Mouse (Mus musculus): ENCODE measurements around the gene Lin7a.

- no peak for TF ChIP-seq CTCF (IDR thresholded peaks at IDR 0.05; ENCODE audit: control insufficient read depth, insufficient read depth, insufficient read length)
- no peak for TF ChIP-seq MAX (IDR thresholded peaks at IDR 0.05)
- no peak for TF ChIP-seq CEBPB (IDR thresholded peaks at IDR 0.05; ENCODE audit: low read depth)
- TF ChIP-seq USF1 (IDR thresholded peaks at IDR 0.05; ENCODE audit: low read depth) = no peak
- TF ChIP-seq MYOD1 (IDR thresholded peaks at IDR 0.05; ENCODE audit: control insufficient read depth, insufficient read length, low read depth) = no peak
- TF ChIP-seq MYOG (IDR thresholded peaks at IDR 0.05; ENCODE audit: control insufficient read depth, extremely low read depth, insufficient read length) = no peak
Observed at GRCm38 (mm10) chr10:107344200-107344599, 72.7 kb downstream of the Lin7a start.

Data from C2C12 (cell line).